Mouse (Mus musculus): Measurements from ENCODE around the gene Pde4b. TPM values are rescaled to one million over a fixed set of nuclear protein-coding genes. Genes with fewer than 3 reads are reported as not detected.

Pde4b gene
- polyA plus RNA-seq, 1 experiment = 7.5 TPM

GRCm38 (mm10) chr4:102542976-102543375 is 455.6 kb downstream of the Pde4b start:
- Histone ChIP-seq H3K27ac (ENCODE audit: control insufficient read depth, insufficient read depth, low read depth, low read length) (no peak overlapping the region), H3K27me3 (ENCODE audit: control insufficient read depth, insufficient read depth, low read length) (no peaks in the 10 kb centered on the region), H3K4me3 (ENCODE audit: control insufficient read depth, low read depth, low read length) (no peak overlapping the region), H3K36me3 (ENCODE audit: control insufficient read depth, insufficient read depth, low read length) (no peaks in the 10 kb centered on the region), H3K4me1 (ENCODE audit: control insufficient read depth, insufficient read depth, low read length) (no peaks in the 10 kb centered on the region)
- no peak for TF ChIP-seq CTCF (IDR thresholded peaks at IDR 0.05; ENCODE audit: control insufficient read depth, insufficient read depth, insufficient replicate concordance, low read depth, low read length)
- TF ChIP-seq POLR2A (IDR thresholded peaks at IDR 0.05; ENCODE audit: control insufficient read depth, low read depth, low read length) = no peak

DNA sequence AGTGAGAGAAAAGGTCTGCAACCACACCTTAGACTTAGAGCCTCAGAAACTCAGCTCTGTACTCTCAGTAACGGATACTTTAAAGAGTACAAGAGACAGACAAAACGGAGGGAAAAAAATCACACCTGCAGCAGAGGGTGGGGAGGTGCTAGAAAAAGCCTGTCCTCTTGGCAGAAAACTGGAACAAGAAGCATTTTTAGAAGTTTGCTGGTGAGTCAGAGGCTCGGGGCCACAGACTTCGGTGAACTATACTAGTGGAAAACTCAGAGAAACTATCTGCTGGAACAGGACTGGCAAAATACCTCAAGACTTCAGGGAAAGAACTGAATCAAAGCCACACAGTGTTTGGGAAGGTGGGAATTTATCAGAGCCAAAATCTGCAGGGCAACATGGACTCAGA is 457.9 kb downstream of the Pde4b start:
- H3K27me3 ChIP-seq (ENCODE audit: control insufficient read depth, insufficient read depth, low read length) = no peaks in the 10 kb centered on the region
- no peaks in the 10 kb centered on the region for H3K36me3 ChIP-seq (ENCODE audit: control insufficient read depth, insufficient read depth, low read length)
- no peak overlapping the region for H3K27ac ChIP-seq (ENCODE audit: control insufficient read depth, insufficient read depth, low read depth, low read length)
- no peak for TF ChIP-seq POLR2A (IDR thresholded peaks at IDR 0.05; ENCODE audit: control insufficient read depth, low read depth, low read length)
- H3K4me3 ChIP-seq (ENCODE audit: control insufficient read depth, low read depth, low read length) = no peak overlapping the region
- no peaks in the 10 kb centered on the region for H3K4me1 ChIP-seq (ENCODE audit: control insufficient read depth, insufficient read depth, low read length)

DNA sequence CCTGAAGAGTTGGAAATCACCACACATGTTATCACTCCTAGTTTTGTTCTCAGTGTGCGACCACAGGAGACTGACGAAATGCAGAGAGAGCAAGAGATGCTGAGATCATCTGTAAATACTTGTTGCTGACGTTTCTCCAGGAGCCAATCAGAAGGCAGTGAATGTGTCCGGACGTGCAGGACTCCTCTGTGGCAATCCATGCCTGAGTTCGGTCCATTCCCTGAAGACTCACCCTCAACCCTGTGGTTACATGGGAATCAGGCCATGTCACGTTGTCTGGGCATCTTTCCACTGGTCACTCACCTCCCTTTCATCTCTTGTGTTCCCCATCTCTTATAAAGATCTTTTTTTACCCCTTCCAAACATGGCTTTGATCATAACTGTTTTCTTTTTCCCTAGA is 468.2 kb downstream of the Pde4b start:
- Histone ChIP-seq H3K4me1 (ENCODE audit: control insufficient read depth, insufficient read depth, low read length) (peaks cover 2% of the 10 kb centered on the region; the same call in 1 of the 2 replicates), H3K27me3 (ENCODE audit: control insufficient read depth, insufficient read depth, low read length) (no peaks in the 10 kb centered on the region), H3K36me3 (ENCODE audit: control insufficient read depth, insufficient read depth, low read length) (no peaks in the 10 kb centered on the region), H3K27ac (ENCODE audit: control insufficient read depth, insufficient read depth, low read depth, low read length) (no peak overlapping the region), H3K4me3 (ENCODE audit: control insufficient read depth, low read depth, low read length) (no peak overlapping the region)
- TF ChIP-seq POLR2A (IDR thresholded peaks at IDR 0.05; ENCODE audit: control insufficient read depth, low read depth, low read length) (no peak), CTCF (IDR thresholded peaks at IDR 0.05; ENCODE audit: control insufficient read depth, insufficient read depth, insufficient replicate concordance, low read depth, low read length) (no peak)

DNA sequence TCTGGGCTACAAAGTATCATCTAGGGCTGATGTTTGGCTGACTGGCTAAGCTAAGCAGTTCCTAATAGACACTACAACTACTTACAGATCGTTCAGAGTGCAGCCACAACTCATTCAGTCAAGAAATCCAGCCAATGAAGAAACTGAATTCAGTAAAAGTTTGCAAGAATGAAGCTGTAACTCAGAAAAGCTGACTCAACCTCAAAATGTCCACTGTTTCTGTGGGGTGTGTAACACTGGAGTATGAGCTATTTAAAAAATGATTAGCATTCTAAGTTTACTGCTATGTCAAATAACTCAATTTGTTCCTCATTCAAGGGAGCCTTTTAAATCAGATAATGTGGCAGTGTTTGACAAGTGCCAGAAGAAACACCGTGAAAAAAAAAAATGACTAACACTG is 469.7 kb downstream of the Pde4b start:
- Histone ChIP-seq H3K27me3 (ENCODE audit: control insufficient read depth, insufficient read depth, low read length) (no peaks in the 10 kb centered on the region), H3K4me1 (ENCODE audit: control insufficient read depth, insufficient read depth, low read length) (peaks cover 2% of the 10 kb centered on the region; the same call in 1 of the 2 replicates), H3K4me3 (ENCODE audit: control insufficient read depth, low read depth, low read length) (no peak overlapping the region), H3K27ac (ENCODE audit: control insufficient read depth, insufficient read depth, low read depth, low read length) (no peak overlapping the region), H3K36me3 (ENCODE audit: control insufficient read depth, insufficient read depth, low read length) (no peaks in the 10 kb centered on the region)
- TF ChIP-seq POLR2A (IDR thresholded peaks at IDR 0.05; ENCODE audit: control insufficient read depth, low read depth, low read length) (no peak), CTCF (IDR thresholded peaks at IDR 0.05; ENCODE audit: control insufficient read depth, insufficient read depth, insufficient replicate concordance, low read depth, low read length) (no peak)

DNA sequence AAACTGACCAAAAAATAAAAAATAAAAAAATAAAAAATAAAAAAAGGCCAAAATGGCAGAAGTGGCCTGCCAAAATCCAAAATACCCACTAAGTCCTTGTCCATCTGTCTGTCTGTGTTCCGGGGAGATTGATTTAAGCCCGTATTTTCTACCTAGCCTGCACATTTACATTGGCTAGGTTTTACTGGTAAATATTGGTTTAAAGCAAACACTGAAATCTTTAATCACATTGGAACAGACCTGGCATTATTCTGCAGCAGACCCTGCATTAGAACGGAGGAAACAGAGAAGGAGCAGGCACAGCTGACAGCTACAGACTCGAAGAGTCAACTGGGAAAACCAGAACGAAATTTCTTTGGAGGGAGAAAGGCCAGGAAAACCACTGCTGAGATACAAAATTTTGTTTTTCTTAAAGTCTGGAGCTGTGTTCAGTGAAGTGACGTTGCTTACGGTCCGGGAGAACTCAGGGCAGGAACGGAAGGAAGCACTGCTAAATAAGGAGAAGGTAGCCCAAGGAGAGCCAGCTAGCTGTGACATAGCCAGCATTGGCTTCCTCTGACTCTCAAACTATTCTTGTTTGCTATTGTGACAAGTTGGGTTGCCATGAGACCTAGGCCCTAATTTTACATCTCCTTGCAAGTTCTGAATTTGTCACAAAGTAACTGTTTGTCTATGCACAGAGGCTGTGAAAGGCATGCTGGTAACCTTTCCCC is 470.3 kb downstream of the Pde4b start:
- no peak overlapping the region; the same call in 1 of the 2 replicates for H3K4me3 ChIP-seq (ENCODE audit: control insufficient read depth, low read depth, low read length)
- H3K27me3 ChIP-seq (ENCODE audit: control insufficient read depth, insufficient read depth, low read length) = no peaks in the 10 kb centered on the region
- H3K4me1 ChIP-seq (ENCODE audit: control insufficient read depth, insufficient read depth, low read length) = peaks cover 2% of the 10 kb centered on the region; the same call in 1 of the 2 replicates
- TF ChIP-seq CTCF (IDR thresholded peaks at IDR 0.05; ENCODE audit: control insufficient read depth, insufficient read depth, insufficient replicate concordance, low read depth, low read length) = no peak
- TF ChIP-seq POLR2A (IDR thresholded peaks at IDR 0.05; ENCODE audit: control insufficient read depth, low read depth, low read length) = no peak
- no peaks in the 10 kb centered on the region for H3K36me3 ChIP-seq (ENCODE audit: control insufficient read depth, insufficient read depth, low read length)
- no peak overlapping the region for H3K27ac ChIP-seq (ENCODE audit: control insufficient read depth, insufficient read depth, low read depth, low read length)

DNA sequence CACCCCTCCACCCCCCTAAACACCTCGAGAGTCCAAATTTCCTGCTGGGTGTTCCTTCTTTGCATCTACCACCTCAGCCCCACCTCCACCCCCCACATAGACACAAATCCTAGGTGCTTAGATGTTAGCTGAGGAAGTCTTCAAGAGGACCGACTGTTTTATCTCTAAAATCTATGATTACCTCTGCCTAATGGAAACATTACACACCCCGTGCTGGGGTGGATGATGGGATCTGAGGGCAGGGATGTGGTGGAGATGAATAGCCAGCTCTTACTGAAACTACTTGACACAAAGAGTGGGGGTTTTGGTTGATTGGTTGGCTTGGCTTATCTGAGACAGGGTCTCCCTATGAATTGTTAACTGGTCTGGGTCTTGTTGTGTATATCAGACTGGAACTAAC is 471.0 kb downstream of the Pde4b start:
- no peaks in the 10 kb centered on the region for H3K27me3 ChIP-seq (ENCODE audit: control insufficient read depth, insufficient read depth, low read length)
- peaks cover 2% of the 10 kb centered on the region; the same call in 1 of the 2 replicates for H3K4me1 ChIP-seq (ENCODE audit: control insufficient read depth, insufficient read depth, low read length)
- H3K36me3 ChIP-seq (ENCODE audit: control insufficient read depth, insufficient read depth, low read length) = no peaks in the 10 kb centered on the region
- H3K4me3 ChIP-seq (ENCODE audit: control insufficient read depth, low read depth, low read length) = no peak overlapping the region
- H3K27ac ChIP-seq (ENCODE audit: control insufficient read depth, insufficient read depth, low read depth, low read length) = no peak overlapping the region
- TF ChIP-seq CTCF (IDR thresholded peaks at IDR 0.05; ENCODE audit: control insufficient read depth, insufficient read depth, insufficient replicate concordance, low read depth, low read length) (no peak), POLR2A (IDR thresholded peaks at IDR 0.05; ENCODE audit: control insufficient read depth, low read depth, low read length) (no peak)

DNA sequence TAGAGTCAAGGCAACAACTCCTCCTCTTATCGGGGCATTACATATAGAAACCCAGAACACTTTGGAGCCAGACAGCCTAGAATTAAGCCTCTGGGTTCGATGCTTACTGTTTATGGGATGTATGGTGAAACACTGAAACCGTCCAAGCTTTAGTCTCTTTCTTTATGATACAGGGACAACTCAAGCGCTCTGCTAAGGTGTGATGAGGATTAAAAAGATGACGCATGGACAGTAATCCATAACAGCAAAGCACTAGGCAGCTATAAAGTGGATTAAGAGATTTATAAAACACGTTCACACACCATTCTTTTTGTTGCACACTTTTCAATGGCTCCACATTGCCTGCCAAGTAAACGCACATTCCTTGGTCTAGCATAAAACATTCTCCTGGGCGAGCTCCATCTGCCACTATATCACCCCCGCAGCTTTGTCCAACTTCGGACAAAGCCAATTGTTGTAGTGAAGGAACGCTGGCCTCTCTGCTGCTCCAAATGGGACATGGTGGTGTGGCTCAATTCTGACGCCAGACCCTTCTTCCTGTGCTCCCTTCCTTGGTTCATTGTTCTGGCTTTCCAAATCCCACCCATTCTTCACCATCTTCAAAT is 473.4 kb downstream of the Pde4b start:
- Histone ChIP-seq H3K36me3 (ENCODE audit: control insufficient read depth, insufficient read depth, low read length) (no peaks in the 10 kb centered on the region), H3K4me1 (ENCODE audit: control insufficient read depth, insufficient read depth, low read length) (peaks cover 2% of the 10 kb centered on the region; the same call in 1 of the 2 replicates), H3K4me3 (ENCODE audit: control insufficient read depth, low read depth, low read length) (no peak overlapping the region), H3K27ac (ENCODE audit: control insufficient read depth, insufficient read depth, low read depth, low read length) (no peak overlapping the region), H3K27me3 (ENCODE audit: control insufficient read depth, insufficient read depth, low read length) (no peaks in the 10 kb centered on the region)
- no peak for TF ChIP-seq POLR2A (IDR thresholded peaks at IDR 0.05; ENCODE audit: control insufficient read depth, low read depth, low read length)
- no peak for TF ChIP-seq CTCF (IDR thresholded peaks at IDR 0.05; ENCODE audit: control insufficient read depth, insufficient read depth, insufficient replicate concordance, low read depth, low read length)

All from testis, adult 2 months (tissue).